Mouse (Mus musculus) left cerebral cortex, postnatal 14 days (tissue): ENCODE results near the gene Ascc1. TPM values are rescaled to one million over a fixed set of nuclear protein-coding genes. Genes with fewer than 3 reads are reported as not detected.

Experiments
- DNase-seq, 2 experiments: peaks; one replicate each; pipeline ENCODE4 v3.0.0; 2021 to 2022; ENCODE audit warnings: low spot score in 2 of 2, mixed read lengths in 1 of 2
- intact Hi-C: fragments of 180-260 bp; cut with DNase I; formaldehyde crosslinking; loops from one replicate; pipeline ENCODE4 v1.15.1; 2025
- total RNA-seq, 2 experiments: library from RNA; stranded (reverse); gene quantifications; 2 replicates each; pipeline ENCODE4 v1.2.3; 2021

The Ascc1 gene
- total RNA-seq, 2 experiments from 2014 or later = 18.1 to 19.4 TPM

GRCm38 (mm10) chr10:60105391-60106145 is 103.0 kb downstream of the Ascc1 start:
- intact Hi-C loops = loop anchor here (5.0 to 10.0 kb wide), 2 partner anchors 103 to 211 kb away; partner anchors contain the start of genes Anapc16 and Ascc1
- DNase-seq = no peak

- DNase-seq = peak; percentile 84 to 88
- intact Hi-C loops = loop anchor here (5.0 to 10.0 kb wide), 2 partner anchors 104 to 211 kb away; partner anchors contain the start of genes Anapc16 and Ascc1
Measured at GRCm38 (mm10) chr10:60106146-60106530, 103.5 kb downstream of the Ascc1 start, which contains the start of gene Spock2. Gene Spock2, plus strand, starts transcription at chr10:60106219.

DNA sequence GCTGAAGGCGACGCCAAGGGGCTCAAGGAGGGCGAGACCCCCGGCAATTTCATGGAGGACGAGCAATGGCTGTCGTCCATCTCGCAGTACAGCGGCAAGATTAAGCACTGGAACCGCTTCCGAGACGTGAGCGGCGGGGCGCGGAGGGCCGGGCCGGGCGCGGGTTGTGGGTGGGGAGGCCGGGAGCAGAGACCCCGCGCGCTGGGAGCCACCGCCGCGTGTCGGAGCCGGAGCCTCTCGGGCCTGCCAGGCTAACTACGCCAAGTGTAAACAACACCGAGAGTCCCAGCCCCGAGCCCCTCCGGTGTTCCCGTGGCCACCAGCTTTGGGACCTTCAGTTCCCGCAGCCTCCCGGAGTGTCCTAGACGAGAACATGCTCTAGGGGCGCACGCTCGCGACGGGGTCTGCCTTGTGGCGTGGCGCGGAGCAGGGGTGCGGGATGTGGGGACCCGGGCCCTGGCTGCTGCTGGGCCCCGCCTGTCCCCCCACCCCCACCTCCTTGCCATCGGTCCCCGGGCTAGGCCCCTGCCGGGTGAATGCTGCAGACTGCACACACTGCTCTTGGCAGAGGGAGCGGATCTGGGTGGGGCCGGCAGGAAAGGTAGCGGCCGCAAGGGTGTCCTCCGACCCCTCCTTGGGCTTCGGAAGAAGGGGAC is 104.1 kb downstream of the Ascc1 start:
- peak; percentile 43 to 72 for DNase-seq
- intact Hi-C loops = loop anchor here (5.0 to 10.0 kb wide), 2 partner anchors 104 to 212 kb away; partner anchors contain the start of genes Anapc16 and Ascc1

- intact Hi-C loops = loop anchor here (5.0 to 10.0 kb wide), 2 partner anchors 105 to 213 kb away; partner anchors contain the start of genes Anapc16 and Ascc1
Measured at GRCm38 (mm10) chr10:60107448-60107847, 104.8 kb downstream of the Ascc1 start.

GRCm38 (mm10) chr10:60108321-60109111 is 105.9 kb downstream of the Ascc1 start:
- intact Hi-C loops = loop anchor here (5.0 to 10.0 kb wide), 2 partner anchors 106 to 214 kb away; partner anchors contain the start of genes Anapc16 and Ascc1
- no peak for DNase-seq

More at GRCm38 (mm10) chr10:60107448-60107847, 104.8 kb downstream of the Ascc1 start:
- no peak for DNase-seq

GRCm38 (mm10) chr10:60109336-60109735 is 106.7 kb downstream of the Ascc1 start:
- intact Hi-C loops = loop anchor here (5.0 to 10.0 kb wide), 2 partner anchors 107 to 215 kb away; partner anchors contain the start of genes Anapc16 and Ascc1

GRCm38 (mm10) chr10:60109989-60110388 is 107.4 kb downstream of the Ascc1 start:
- intact Hi-C loops = loop anchor here (5.0 to 10.0 kb wide), 2 partner anchors 108 to 215 kb away; partner anchors contain the start of genes Anapc16 and Ascc1
- no peak for DNase-seq

More at GRCm38 (mm10) chr10:60109336-60109735, 106.7 kb downstream of the Ascc1 start:
- DNase-seq = no peak

DNA sequence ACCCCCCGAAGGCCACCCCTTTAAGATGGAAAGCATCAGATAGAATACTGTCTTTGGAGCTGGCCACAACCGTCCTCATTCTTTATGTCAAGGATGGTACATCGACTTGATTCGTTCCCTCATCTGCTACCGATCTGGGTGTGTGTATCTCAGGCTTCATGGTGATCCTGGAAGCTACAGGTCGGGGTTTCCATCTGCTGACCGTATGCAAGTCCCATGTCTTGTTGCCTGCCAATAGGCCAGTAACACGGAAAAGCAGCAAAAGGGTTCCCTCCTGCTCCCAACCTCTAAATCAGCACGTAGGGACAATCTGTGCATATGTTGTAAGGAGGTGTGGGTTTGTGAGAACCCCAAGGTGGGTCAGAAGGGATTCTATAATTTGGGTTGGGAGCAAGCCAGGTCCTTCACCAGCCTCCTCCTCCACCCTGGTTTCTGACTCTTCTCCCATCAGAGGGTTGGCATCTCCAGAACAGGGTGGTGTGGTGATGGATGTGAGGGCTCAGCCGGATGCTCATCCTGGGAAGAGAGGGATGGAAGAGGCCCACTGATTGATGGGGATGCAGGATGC is 108.4 kb downstream of the Ascc1 start:
- intact Hi-C loops = no loop called here
- DNase-seq = no peak

DNA sequence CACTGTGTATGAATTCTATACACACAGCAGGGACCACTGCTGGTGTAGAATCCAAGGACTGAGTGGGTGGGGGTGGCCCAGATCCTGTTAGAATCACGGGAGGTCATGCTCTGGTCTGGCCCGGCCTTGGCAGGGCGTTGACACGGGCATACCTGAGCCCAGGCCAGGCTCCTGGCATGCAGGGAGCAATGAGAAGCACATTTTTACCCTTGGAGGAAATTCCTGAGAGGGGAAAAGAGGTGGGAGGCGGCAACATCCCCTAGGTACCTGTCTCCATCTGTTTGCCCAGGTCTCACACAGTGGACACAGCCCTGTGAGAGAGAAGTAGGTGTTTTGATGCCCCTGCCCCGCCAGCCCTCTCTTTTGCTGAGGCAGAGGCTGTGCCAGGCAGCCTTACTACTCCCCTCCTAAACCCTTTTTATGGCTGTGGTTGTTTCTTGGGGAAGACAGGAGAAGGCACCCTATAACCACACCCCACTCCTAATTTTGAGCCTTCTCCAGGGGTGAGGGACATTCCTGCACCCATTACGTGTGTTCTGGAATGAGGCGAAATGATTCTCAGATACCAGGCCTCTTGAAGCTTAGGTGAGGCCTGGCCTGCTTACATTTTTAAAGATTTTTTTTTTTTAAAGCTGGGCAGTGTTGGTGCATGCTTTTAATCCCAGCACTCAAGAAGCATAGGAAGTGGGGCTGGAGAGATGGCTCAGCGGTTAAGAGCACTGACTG is 111.5 kb downstream of the Ascc1 start:
- intact Hi-C loops = no loop called here
- no peak for DNase-seq

DNA sequence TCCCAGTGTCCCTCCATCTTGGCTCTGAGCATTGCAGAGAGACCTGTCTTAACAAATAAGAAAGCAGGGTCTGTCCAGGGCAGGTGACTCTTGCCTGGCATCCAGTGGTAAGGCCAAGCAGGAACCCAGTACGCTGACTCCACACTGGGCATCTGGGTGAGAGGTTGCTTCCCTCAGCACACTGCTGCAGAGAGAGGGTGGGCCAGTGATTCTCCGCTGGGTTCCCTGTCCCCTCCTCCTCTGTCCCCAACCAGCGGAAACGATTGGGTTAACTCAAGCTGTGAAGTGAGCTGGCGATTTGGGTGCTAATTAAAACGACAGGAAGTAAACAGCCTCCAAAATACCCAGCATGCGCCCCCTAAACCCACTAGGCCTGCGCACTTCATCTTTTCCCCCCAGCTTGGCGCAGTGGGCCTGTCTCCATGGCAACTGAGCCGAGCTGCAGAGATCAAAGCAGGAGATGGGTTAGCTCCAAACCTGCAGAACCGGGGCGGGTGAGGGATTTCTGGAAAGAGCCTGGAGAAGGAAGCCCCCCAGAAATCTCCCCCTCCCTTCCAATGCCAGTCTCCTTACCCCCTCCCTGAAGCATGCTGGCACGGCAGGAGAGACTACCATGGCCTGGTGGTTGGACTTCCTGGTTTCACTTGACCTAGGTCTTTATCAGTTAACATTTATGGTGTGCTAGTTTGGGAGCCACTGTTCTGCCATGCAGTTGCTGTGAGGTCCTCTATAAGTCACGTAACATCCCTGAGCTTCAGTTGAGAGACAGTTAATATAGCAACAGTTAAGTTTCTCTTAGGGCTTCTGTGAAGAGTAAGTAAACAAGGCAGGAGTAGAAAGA is 113.0 kb downstream of the Ascc1 start:
- peak; percentile 87 to 95 for DNase-seq
- intact Hi-C loops = no loop called here

GRCm38 (mm10) chr10:60116997-60117396 is 114.4 kb downstream of the Ascc1 start:
- intact Hi-C loops = no loop called here
- DNase-seq = no peak

GRCm38 (mm10) chr10:60118464-60118863 is 115.9 kb downstream of the Ascc1 start:
- no peak for DNase-seq
- intact Hi-C loops = no loop called here

GRCm38 (mm10) chr10:60120630-60121029 is 118.0 kb downstream of the Ascc1 start:
- peak in 1 of 2 experiments; percentile 70 for DNase-seq
- intact Hi-C loops = loop anchor here (5.0 kb wide), 1 partner anchor 223 kb away; no protein-coding TSS in a partner anchor

DNA sequence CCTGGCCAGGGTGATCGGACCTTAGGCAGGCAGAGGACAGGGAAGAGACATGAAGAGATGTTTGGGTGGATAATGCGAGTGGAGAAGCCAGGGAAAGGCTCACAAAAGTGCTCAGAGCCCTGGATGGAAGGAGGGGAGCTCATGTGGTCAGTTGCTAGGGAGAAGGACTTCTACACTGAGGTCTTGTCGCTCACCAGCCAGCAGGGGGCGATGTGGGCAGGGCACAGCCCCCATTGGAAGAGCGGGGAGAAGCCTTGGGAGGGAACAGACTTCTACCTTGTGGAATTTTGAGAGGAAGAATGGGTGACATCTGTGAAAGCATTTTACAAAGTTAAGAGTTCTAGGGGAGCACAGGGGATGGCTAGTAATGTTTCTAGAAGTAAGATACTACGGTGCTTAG is 121.5 kb downstream of the Ascc1 start:
- no peak for DNase-seq
- intact Hi-C loops = loop anchor here (5.0 kb wide), 1 partner anchor 227 kb away; no protein-coding TSS in a partner anchor

- intact Hi-C loops = no loop called here
Measured at GRCm38 (mm10) chr10:60125529-60126327, 123.1 kb downstream of the Ascc1 start.

GRCm38 (mm10) chr10:60128287-60128686 is 125.7 kb downstream of the Ascc1 start:
- DNase-seq = no peak
- intact Hi-C loops = no loop called here

More at GRCm38 (mm10) chr10:60125529-60126327, 123.1 kb downstream of the Ascc1 start:
- DNase-seq = no peak
